Mouse (Mus musculus): ENCODE measurements at regions not wholly inside any gene's neighbourhood (a gene's known extent, or its start where the extent isn't known, plus 50 kb on each side); places are given as distances from the start of the nearest gene placed in this dataset.

GRCm38 (mm10) chr4:75042640-75043039 is 235.5 kb downstream of the Dmac1 start:
- TF ChIP-seq POLR2AphosphoS5 (IDR thresholded peaks at IDR 0.05; ENCODE audit: borderline replicate concordance, low read depth, low read length): no peak
- no peak for TF ChIP-seq RCOR1 (IDR thresholded peaks at IDR 0.05; ENCODE audit: low read depth, low read length)
- TF ChIP-seq MAFK (IDR thresholded peaks at IDR 0.05; ENCODE audit: borderline replicate concordance, low read depth, low read length): no peak
- TF ChIP-seq POLR2AphosphoS2 (IDR thresholded peaks at IDR 0.05; ENCODE audit: low read length): no peak

GRCm38 (mm10) chr4:75041930-75042579 is 236.1 kb downstream of the Dmac1 start:
- Histone ChIP-seq H3K9me3 (replicated peaks; ENCODE audit: insufficient read depth, low read length) (no peaks in the 10 kb centered on the region), H3K36me3 (ENCODE audit: control insufficient read depth in 1 of 2, insufficient read depth in 2 of 2, low read length in 2 of 2) (peaks cover 0 to 4% of the 10 kb centered on the region in 2 experiments; a peak in 1 of 4 replicates), H3K79me2 (ENCODE audit: control insufficient read depth, insufficient read depth, low read length, poor library complexity) (no peaks in the 10 kb centered on the region), H3K27me3 (ENCODE audit: control insufficient read depth in 1 of 2, insufficient read depth in 2 of 2, low read length in 2 of 2) (no peaks in the 10 kb centered on the region), H3K27ac (ENCODE audit: control insufficient read depth, low read depth, low read length) (no peak overlapping the region), H3K4me1 (ENCODE audit: control insufficient read depth in 1 of 2, insufficient read depth in 2 of 2, low read length in 2 of 2) (no peaks in the 10 kb centered on the region), H3K9ac (ENCODE audit: control insufficient read depth, low read depth, low read length, poor library complexity, severe bottlenecking) (no peak overlapping the region), H3K4me3 (ENCODE audit: control insufficient read depth in 1 of 2, insufficient read depth in 1 of 2, low read depth in 2 of 2, low read length in 2 of 2) (no peak overlapping the region)
- TF ChIP-seq EP300 (IDR thresholded peaks at IDR 0.05; ENCODE audit: low read depth in 1 of 2, low read length in 2 of 2): peak; percentile 69 to 73; a peak in 3 of 4 replicates
- 0 out of 2 replicates have a peak, but pooled peaks have one; percentile 38 for TF ChIP-seq ETS1 (IDR thresholded peaks at IDR 0.05; ENCODE audit: low read depth, low read length)
- no peak for TF ChIP-seq CHD2 (IDR thresholded peaks at IDR 0.05; ENCODE audit: low read length)
- TF ChIP-seq NRF1 (IDR thresholded peaks at IDR 0.05; ENCODE audit: insufficient read depth, low read depth, low read length, poor library complexity, severe bottlenecking): no peak
- TF ChIP-seq RCOR1 (IDR thresholded peaks at IDR 0.05; ENCODE audit: low read depth, low read length): peak; percentile 45; the same call in 1 of the 2 replicates
- peak; percentile 57; the same call in 1 of the 2 replicates for TF ChIP-seq GATA1 (IDR thresholded peaks at IDR 0.05; ENCODE audit: low read depth, low read length)
- TF ChIP-seq TAL1 (IDR thresholded peaks at IDR 0.05; ENCODE audit: low read length): peak; percentile 13; the same call in 1 of the 2 replicates
- no peak for TF ChIP-seq SIN3A (IDR thresholded peaks at IDR 0.05; ENCODE audit: low read length)
- TF ChIP-seq TCF12 (IDR thresholded peaks at IDR 0.05; ENCODE audit: low read depth, low read length): peak; percentile 90
- TF ChIP-seq MYB (IDR thresholded peaks at IDR 0.05; ENCODE audit: low read depth, low read length): no peak
- DNase-seq (ENCODE audit: low read depth, low spot score): peak; percentile 34

More at GRCm38 (mm10) chr4:75042640-75043039, 235.5 kb downstream of the Dmac1 start:
- Histone ChIP-seq H3K9ac (ENCODE audit: control insufficient read depth, low read depth, low read length, poor library complexity, severe bottlenecking) (no peak overlapping the region), H3K79me2 (ENCODE audit: control insufficient read depth, insufficient read depth, low read length, poor library complexity) (no peaks in the 10 kb centered on the region), H3K4me3 (ENCODE audit: control insufficient read depth in 1 of 2, insufficient read depth in 1 of 2, low read depth in 2 of 2, low read length in 2 of 2) (no peak overlapping the region), H3K36me3 (ENCODE audit: control insufficient read depth in 1 of 2, insufficient read depth in 2 of 2, low read length in 2 of 2) (peaks cover 0 to 4% of the 10 kb centered on the region in 2 experiments; a peak in 1 of 4 replicates), H3K27ac (ENCODE audit: control insufficient read depth, low read depth, low read length) (no peak overlapping the region), H3K27me3 (ENCODE audit: control insufficient read depth in 1 of 2, insufficient read depth in 2 of 2, low read length in 2 of 2) (no peaks in the 10 kb centered on the region), H3K4me1 (ENCODE audit: control insufficient read depth in 1 of 2, insufficient read depth in 2 of 2, low read length in 2 of 2) (no peaks in the 10 kb centered on the region), H3K9me3 (replicated peaks; ENCODE audit: insufficient read depth, low read length) (no peaks in the 10 kb centered on the region)
- DNase-seq (ENCODE audit: low read depth, low spot score): no peak

All from MEL (cell line).